Mouse (Mus musculus) neutrophil, adult 5-6 weeks (primary cell): ENCODE results near the gene Cdc42ep5. TPM values are rescaled to one million over a fixed set of nuclear protein-coding genes. Genes with fewer than 3 reads are reported as not detected.
A peak's percentile ranks its signal among the peaks of the same experiment; 100 is the strongest.
"Not testable (repeated sequence)": the region's sequence is repeated elsewhere in the genome, so short reads cannot be mapped to it uniquely, and the experiment has no call there.

Experiments used
- ATAC-seq: fragments of 151-379, 151-347 bp; 2 replicates; pipeline ENCODE4 v1.8.0; 2017; ENCODE audit warnings: mild to moderate bottlenecking, moderate TSS enrichment; ENCODE audit not compliant: insufficient number of reproducible peaks, poor library complexity, low FRiP score, severe bottlenecking; ENCODE audit errors: extremely low read depth
- total RNA-seq: library from RNA; stranded (forward); fragments of 200-1000 nt; gene quantifications from 2 replicates; pipeline ENCODE4 v1.2.3, GENCODE M21; 2017

Gene Cdc42ep5
- total RNA-seq = 0.86 and 5.8 TPM in 2 replicates

DNA sequence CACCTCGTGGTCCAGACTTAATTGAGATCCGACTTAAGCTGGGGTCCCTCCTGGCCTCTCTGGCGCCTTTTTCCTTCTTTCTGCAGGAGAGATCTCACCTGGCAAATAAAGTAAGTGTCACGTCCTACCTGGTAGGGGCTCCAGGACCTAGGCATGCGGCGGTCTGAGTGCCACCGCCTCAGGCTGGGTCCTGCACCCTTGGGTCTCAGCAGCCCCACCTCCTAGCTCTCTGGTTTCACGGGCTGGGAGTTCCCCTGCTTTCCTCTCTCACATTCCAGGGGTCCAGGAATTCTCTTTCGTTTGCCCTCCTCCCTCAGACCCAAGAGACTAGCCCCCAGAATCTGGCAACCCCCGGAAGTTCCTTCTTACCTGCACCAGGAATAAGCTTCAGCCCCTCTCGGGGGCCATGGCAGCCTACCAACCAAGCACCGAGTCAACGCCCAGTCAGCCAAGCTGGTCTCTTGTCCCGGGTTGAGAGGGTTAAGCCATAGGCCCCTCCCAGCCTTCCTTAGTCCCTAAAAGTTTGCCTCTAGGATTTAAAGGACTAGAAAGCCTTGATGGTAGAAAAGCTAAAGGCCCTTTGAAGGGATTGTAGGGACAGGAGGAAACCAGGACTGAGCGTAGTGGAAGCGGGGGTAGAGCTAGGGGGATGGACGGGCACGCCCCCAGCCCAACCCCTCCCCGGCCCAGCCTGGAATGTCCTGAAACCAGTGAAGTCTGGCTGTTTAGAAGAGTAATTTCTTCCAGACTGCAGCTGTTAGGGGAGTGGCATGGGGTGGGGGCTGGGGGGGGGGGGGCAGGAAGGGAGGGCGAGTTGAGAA is at the start of gene Cdc42ep5:
Cdc42ep5 (minus strand) TSS at position 771 of the 821 bp plus-strand sequence.
- no peak for ATAC-seq

- not testable (repeated sequence) for ATAC-seq
Measured at GRCm38 (mm10) chr7:4213436-4213835, 48.8 kb upstream of the Cdc42ep5 start.

- 0 out of 2 replicates have a peak, but pooled peaks have one; percentile 19 for ATAC-seq
Measured at GRCm38 (mm10) chr7:4208626-4209025, 44.0 kb upstream of the Cdc42ep5 start.

DNA sequence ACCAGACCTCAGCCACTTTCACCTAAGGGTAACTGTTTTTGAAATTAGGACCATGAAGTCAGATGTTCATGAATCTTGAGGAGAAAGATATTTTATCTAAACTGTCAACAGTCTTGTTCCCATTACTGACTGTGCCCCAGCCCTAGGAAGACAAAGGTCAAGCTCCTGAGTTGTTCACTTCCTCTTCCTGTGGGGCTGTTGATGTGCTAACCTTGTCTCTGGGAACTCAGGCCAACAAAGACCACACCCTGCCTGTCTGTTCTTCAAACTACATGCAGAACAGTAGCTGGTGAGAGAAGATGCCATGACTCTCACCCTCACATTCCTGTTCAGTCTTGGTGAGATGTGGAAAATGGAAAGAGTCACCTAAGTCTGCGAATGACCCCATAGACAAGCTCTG is 42.5 kb upstream of the Cdc42ep5 start:
- no peak for ATAC-seq

DNA sequence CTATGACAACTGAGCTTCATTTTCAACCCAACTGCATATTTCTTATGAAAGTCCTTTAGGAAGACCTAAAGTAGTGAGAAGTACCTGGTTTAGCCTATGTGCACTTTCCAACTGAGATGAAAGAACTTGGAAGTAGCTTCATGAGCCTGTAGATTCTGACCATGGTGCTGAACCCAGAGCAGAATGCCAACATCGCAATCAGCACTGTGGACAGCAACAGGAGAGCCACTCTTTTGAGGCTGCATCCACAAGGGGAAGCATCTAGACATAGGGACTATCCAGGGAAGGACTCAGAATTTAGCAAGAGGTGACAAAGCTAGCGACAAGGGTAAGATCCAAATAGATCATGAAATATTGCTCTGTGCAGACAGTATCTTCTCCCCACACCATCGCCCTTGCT is 13.8 kb upstream of the Cdc42ep5 start:
- no peak for ATAC-seq

- no peak for ATAC-seq
Measured at GRCm38 (mm10) chr7:4170193-4170938, 5.7 kb upstream of the Cdc42ep5 start.

GRCm38 (mm10) chr7:4167098-4167497 is 2.4 kb upstream of the Cdc42ep5 start:
- no peak for ATAC-seq

- ATAC-seq = no peak
Measured at GRCm38 (mm10) chr7:4165286-4165685, 626 bp upstream of the Cdc42ep5 start.

- no peak for ATAC-seq
Measured at GRCm38 (mm10) chr7:4163571-4164072, 1.0 kb downstream of the Cdc42ep5 start.

DNA sequence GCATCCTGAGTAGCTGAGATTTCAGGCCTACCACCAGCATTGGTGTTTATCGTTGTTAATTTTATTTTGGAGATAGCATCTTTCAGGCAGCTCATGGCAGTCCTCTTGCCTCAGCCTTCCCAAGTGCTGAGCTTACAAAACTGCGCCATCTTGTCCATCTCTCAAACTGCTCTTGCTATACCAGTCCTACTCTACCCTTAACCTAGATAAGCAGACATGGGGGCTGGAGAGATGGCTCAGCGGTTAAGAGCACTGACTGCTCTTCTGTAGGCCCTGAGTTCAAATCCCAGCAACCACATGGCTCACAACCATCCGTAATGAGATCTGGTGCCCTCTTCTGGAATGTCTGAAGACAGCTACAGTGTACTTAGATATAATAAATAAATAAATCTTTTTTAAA is 3.1 kb downstream of the Cdc42ep5 start:
- ATAC-seq = not testable (repeated sequence)

DNA sequence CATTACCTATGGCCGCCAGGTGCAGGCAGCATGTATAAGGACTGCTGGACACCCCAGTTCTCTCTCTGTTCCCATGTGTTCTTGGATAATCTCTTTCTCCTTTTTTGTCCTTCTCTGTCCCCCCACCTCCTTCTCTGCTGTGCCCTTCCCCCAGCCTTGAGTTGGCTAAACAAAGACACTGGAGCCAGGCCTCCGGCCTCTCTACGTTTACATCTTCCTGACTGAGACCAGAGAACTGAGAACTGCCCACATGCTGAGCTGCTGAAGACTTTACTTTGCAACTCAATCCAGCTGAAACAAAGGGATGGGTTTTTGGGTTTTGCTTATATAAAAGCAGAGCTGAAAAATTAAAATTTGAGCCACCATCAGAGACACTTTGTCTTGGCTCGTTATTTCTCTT is 9.7 kb downstream of the Cdc42ep5 start:
- ATAC-seq = no peak

GRCm38 (mm10) chr7:4154356-4154755 is 10.3 kb downstream of the Cdc42ep5 start:
- ATAC-seq = no peak

DNA sequence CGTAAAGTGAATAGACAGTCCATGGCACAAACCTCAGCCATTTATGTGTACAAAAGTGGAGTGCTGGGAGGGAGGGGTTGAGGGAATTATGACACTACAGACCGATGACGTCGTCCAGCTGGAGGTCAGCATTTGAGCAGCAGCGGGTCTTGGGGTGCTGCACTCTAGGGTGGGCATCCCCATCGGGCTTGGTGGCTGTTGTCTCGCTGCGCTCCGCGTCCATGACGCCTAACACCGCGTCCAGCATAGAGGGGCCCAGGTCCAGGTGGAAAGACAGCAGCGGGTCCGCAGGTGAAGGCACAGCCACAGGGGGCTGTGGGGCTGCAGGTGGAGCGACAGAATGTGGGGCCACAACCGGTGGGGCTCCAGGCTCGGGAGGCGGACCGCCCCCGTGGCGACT is 13.4 kb downstream of the Cdc42ep5 start:
- ATAC-seq = no peak

GRCm38 (mm10) chr7:4150811-4151221 is 13.8 kb downstream of the Cdc42ep5 start:
- ATAC-seq = no peak

DNA sequence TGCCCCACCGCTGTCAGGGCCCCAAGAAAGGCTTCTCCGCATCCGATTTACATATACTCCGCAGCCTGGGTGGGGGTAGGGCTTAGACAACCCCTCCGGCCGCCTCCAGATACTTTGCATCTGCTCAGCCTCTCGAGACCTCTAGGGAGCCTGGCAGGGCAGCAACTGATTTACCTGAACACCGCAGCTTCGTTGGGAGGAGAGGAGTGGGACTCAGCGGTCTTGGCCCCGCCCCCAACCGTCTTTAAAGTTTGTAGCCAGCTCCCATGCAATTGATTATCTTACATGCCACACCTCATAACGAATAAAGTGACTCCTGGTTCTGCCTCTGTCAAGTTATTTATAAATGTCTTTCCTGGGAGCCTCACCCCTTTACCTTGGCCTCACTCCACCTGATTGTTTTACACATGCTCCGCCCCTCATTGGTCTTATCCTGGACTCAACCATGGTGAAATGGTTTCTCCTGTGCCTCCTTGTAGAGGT is 14.6 kb downstream of the Cdc42ep5 start, which contains the start of gene Leng9:
Leng9 (minus strand) TSS at position 316 of the 483 bp plus-strand sequence.
- ATAC-seq = peak; percentile 56

- peak; percentile 69 for ATAC-seq
Measured at GRCm38 (mm10) chr7:4149209-4150054, 15.2 kb downstream of the Cdc42ep5 start.

GRCm38 (mm10) chr7:4148341-4149208 is 16.1 kb downstream of the Cdc42ep5 start:
- no peak for ATAC-seq

DNA sequence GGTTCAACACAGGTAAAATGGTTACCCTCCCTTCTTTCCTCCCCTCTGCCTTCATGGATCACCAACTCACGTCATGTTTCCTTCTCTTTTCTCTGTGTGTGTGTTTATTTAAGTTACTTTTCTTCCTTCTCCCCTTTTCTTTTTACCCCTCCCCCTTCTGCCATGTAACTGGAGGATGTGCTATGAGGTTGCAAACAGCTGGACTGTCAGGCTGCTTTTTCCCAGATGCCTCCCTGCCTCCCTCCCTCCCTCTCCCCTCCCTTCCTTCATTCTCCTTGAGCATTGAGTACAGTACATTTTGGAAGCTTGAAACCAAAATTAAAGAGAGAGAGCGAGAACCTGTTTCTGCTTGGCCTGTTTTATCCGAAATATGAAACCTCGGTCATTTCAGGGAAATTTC is 16.8 kb downstream of the Cdc42ep5 start:
- ATAC-seq = no peak
